Mouse (Mus musculus): ENCODE results near the gene Dll4.
A peak's percentile ranks its signal among the peaks of the same experiment; 100 is the strongest.

Gene Dll4

GRCm38 (mm10) chr2:119334964-119335525 lies 9.5 kb downstream of the Dll4 start:
- DNase-seq (ENCODE audit: low spot score in 2 of 2) = no peak

- DNase-seq (ENCODE audit: low spot score in 2 of 2) = no peak
These were observed 10.0 kb downstream of the Dll4 start for GRCm38 (mm10) chr2:119335535-119335934.

GRCm38 (mm10) chr2:119336002-119336401 lies 10.4 kb downstream of the Dll4 start:
- DNase-seq (ENCODE audit: low spot score in 2 of 2) = no peak

GRCm38 (mm10) chr2:119336470-119336869 lies 10.9 kb downstream of the Dll4 start:
- no peak for DNase-seq (ENCODE audit: low spot score in 2 of 2)

- peak; percentile 64 to 76 for DNase-seq (ENCODE audit: low spot score in 2 of 2)
These were observed 12.1 kb downstream of the Dll4 start for GRCm38 (mm10) chr2:119337425-119338265.

GRCm38 (mm10) chr2:119344537-119345138 lies 19.1 kb downstream of the Dll4 start:
- DNase-seq (ENCODE audit: low spot score in 2 of 2) = no peak

- DNase-seq (ENCODE audit: low spot score in 2 of 2) = peak; percentile 93 to 94
These were observed 25.2 kb downstream of the Dll4 start, which contains the start of gene Chac1 for GRCm38 (mm10) chr2:119350555-119351486. Chac1 (plus strand) TSS chr2:119351229.

GRCm38 (mm10) chr2:119353707-119354106 lies 28.1 kb downstream of the Dll4 start:
- no peak for DNase-seq (ENCODE audit: low spot score in 2 of 2)

- DNase-seq (ENCODE audit: low spot score in 2 of 2) = no peak
These were observed 29.5 kb downstream of the Dll4 start for GRCm38 (mm10) chr2:119355089-119355488.

GRCm38 (mm10) chr2:119355651-119356050 lies 30.1 kb downstream of the Dll4 start:
- DNase-seq (ENCODE audit: low spot score in 2 of 2) = no peak

- no peak for DNase-seq (ENCODE audit: low spot score in 2 of 2)
These were observed 30.7 kb downstream of the Dll4 start for GRCm38 (mm10) chr2:119356310-119356709.

- DNase-seq (ENCODE audit: low spot score in 2 of 2) = no peak
These were observed 31.2 kb downstream of the Dll4 start for GRCm38 (mm10) chr2:119356805-119357204.

- no peak for DNase-seq (ENCODE audit: low spot score in 2 of 2)
These were observed 32.7 kb downstream of the Dll4 start for GRCm38 (mm10) chr2:119358249-119358648.

GRCm38 (mm10) chr2:119359721-119360291 lies 34.2 kb downstream of the Dll4 start:
- no peak for DNase-seq (ENCODE audit: low spot score in 2 of 2)

GRCm38 (mm10) chr2:119364969-119365368 lies 39.4 kb downstream of the Dll4 start:
- DNase-seq (ENCODE audit: low spot score in 2 of 2) = no peak

GRCm38 (mm10) chr2:119367346-119367745 lies 41.8 kb downstream of the Dll4 start:
- DNase-seq (ENCODE audit: low spot score in 2 of 2) = no peak

GRCm38 (mm10) chr2:119370116-119370515 lies 44.5 kb downstream of the Dll4 start:
- DNase-seq (ENCODE audit: low spot score in 2 of 2) = no peak

- no peak for DNase-seq (ENCODE audit: low spot score in 2 of 2)
These were observed 51.7 kb downstream of the Dll4 start for GRCm38 (mm10) chr2:119377286-119377685.

- no peak for DNase-seq (ENCODE audit: low spot score in 2 of 2)
These were observed 52.2 kb downstream of the Dll4 start for GRCm38 (mm10) chr2:119377826-119378225.

- DNase-seq (ENCODE audit: low spot score in 2 of 2) = no peak
These were observed 53.9 kb downstream of the Dll4 start for GRCm38 (mm10) chr2:119379455-119379854.

Data from frontal cortex, postnatal 10 days (tissue).